Mouse (Mus musculus) lung, adult 2 months (tissue): Measurements from ENCODE around the gene Rnf144b.

Experiments
- CTCF ChIP-seq: fragments of 200-500 bp; IDR thresholded peaks from 2 replicates; pipeline ENCODE4 v1.5.1; 2011; ENCODE audit warnings: mild to moderate bottlenecking, low read length, control low read depth; ENCODE audit not compliant: insufficient read depth
- POLR2A ChIP-seq: fragments of 200-500 bp; IDR thresholded peaks from 2 replicates; pipeline ENCODE4 v1.6.1; 2011; ENCODE audit warnings: low read depth, mild to moderate bottlenecking, control low read depth, low read length, borderline replicate concordance; ENCODE audit errors: extremely low read depth

DNA sequence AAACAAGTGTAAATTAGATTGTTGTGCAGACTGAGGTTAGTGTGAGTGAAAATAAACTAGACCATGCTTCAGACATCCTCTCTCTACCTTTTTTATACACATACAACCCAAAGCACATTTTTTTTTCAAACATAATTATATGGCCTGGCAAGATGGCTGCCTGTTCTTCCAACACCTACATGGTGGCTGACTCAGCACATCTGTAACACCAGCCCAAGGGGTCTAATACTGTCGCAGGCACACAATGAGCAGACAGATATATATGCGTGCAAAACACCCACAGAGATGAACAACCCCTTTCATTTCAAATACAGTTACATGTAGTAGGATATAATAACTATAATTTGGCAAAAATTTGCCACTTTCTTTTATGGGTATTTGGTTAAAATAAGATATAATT lies 21.9 kb upstream of the Rnf144b start:
- TF ChIP-seq CTCF (no peak), POLR2A (no peak)
